Mouse (Mus musculus): ENCODE measurements at regions not wholly inside any gene's neighbourhood (a gene's known extent, or its start where the extent isn't known, plus 50 kb on each side); places are given as distances from the start of the nearest gene placed in this dataset.

DNA sequence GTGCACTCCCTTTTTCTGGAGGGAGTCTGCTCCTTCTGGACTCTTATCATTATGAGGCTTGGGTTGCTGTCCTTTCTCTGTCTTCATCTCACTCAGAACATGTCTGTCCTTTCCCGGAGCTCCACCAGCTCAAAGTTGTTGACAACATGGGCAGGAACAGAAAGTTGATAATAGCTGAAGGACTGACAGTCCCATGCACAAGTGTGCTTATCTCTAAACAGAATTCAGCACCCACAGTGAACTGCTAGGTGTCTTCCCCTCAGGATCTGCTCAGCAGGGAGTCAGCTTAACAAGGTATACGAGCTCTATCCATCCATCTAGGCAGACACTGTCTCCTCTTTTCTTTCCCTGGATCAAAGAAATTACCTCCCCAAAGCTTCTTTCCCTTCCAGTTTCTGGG, 89.2 kb upstream of the Rab11fip2 start:
- no peak for DNase-seq (ENCODE audit: low spot score)

GRCm38 (mm10) chr19:60030212-60030788, 86.8 kb upstream of the Rab11fip2 start:
- no peak for DNase-seq (ENCODE audit: low spot score)

DNA sequence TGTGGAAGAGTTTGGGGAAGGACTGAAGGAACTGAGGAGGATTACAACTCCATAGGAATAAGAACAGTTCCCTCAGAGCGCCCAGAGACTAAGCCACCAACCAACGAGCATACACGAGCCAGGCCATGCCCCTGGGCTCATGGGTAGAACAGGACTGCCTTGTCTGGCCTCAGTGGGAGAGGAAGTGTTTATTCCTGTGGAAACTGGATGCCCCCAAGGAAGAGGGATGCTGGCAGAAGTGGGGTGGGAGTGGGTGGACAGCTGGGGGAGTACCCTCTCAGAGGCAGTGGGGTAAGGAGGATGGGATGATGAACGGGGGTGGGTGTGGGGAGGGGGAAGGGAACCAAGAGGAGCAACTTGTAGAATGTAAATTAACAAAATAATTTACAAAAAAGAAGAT, 86.3 kb upstream of the Rab11fip2 start:
- DNase-seq (ENCODE audit: low spot score), result no peak

GRCm38 (mm10) chr19:60015614-60016300, 72.3 kb upstream of the Rab11fip2 start:
- no peak for DNase-seq (ENCODE audit: low spot score)

- no peak for DNase-seq (ENCODE audit: low spot score)
Measured at GRCm38 (mm10) chr19:59995557-59995956, 52.1 kb upstream of the Rab11fip2 start.

Data from lung, postnatal 25 days (tissue).